ENCODE assay signal across 8 mouse cellular contexts in genomic region chr4:114947395-114947794, GRCm38 (mm10). TPM values are rescaled to one million over a fixed set of nuclear protein-coding genes. Genes with fewer than 3 reads are reported as not detected.
DNase-seq lines count a peak whose midpoint lies in the region; ATAC-seq lines count a peak whose summit lies in the region.

No protein-coding gene starts in this region.

- H3K27me3 ChIP-seq in intestine, embryonic 15.5 days (replicated peaks), result no peaks in the 10 kb centered on the region
- no peaks in the 10 kb centered on the region for H3K27me3 ChIP-seq in midbrain, embryonic 11.5 days (ENCODE audit: control insufficient read depth, insufficient read depth, low read length)

- H3K4me3 ChIP-seq in intestine, embryonic 15.5 days (replicated peaks), result no peak overlapping the region
- H3K4me3 ChIP-seq in midbrain, embryonic 11.5 days (ENCODE audit: low read depth, low read length), result no peak overlapping the region

- H3K4me1 ChIP-seq in intestine, embryonic 15.5 days (replicated peaks), result no peaks in the 10 kb centered on the region
- H3K4me1 ChIP-seq in midbrain, embryonic 11.5 days (ENCODE audit: control insufficient read depth, insufficient read depth, low read length), result no peaks in the 10 kb centered on the region; the same call in 1 of the 2 replicates

- H3K4me2 ChIP-seq in intestine, embryonic 15.5 days (replicated peaks), result no peak overlapping the region
- H3K4me2 ChIP-seq in midbrain, embryonic 11.5 days, result no peak overlapping the region

- H3K9ac ChIP-seq in intestine, embryonic 15.5 days, result no peak overlapping the region
- H3K9ac ChIP-seq in midbrain, embryonic 11.5 days (ENCODE audit: low read length), result no peak overlapping the region

- DNase-seq in ZHBTc4 (ENCODE audit: low read depth, low spot score), result peak; percentile 65
- peak; percentile 77 to 85 for DNase-seq in cerebellum, postnatal 25 days
- peak; percentile 87 to 88 for DNase-seq in frontal cortex, postnatal 25 days (ENCODE audit: low spot score in 2 of 2)
- peak; percentile 73 to 76 for DNase-seq in left cerebral cortex, postnatal 10 days (ENCODE audit: extremely low spot score in 1 of 2, low spot score in 2 of 2)
- peak; percentile 98 for DNase-seq in midbrain, embryonic 11.5 days (ENCODE audit: low spot score, missing footprints)
- peak; percentile 89 for DNase-seq in right cerebral cortex, postnatal 4 days
- DNase-seq in urinary bladder, postnatal 4 days (ENCODE audit: low spot score in 2 of 2), result peak; percentile 52 to 83

- ATAC-seq in intestine, embryonic 15.5 days, result peak; percentile 79
- peak; percentile 70 for ATAC-seq in midbrain, embryonic 11.5 days (ENCODE audit: low FRiP score)

- no peak overlapping the region for H3K27ac ChIP-seq in intestine, embryonic 15.5 days
- no peak overlapping the region for H3K27ac ChIP-seq in midbrain, embryonic 11.5 days (ENCODE audit: low read depth, low read length)

- WGBS in intestine, embryonic 15.5 days, result 20% methylated on average over 6 of the region's 6 CpGs
- WGBS in midbrain, embryonic 11.5 days, result 32% methylated on average over 6 of the region's 6 CpGs

- intact Hi-C loops in left cerebral cortex, postnatal 10 days (cut with DNase I), result loop anchor here (5.0 kb wide), 2 partner anchors 280 to 300 kb away; no protein-coding TSS in a partner anchor

- no peaks in the 10 kb centered on the region for H3K36me3 ChIP-seq in intestine, embryonic 15.5 days
- no peaks in the 10 kb centered on the region for H3K36me3 ChIP-seq in midbrain, embryonic 11.5 days (ENCODE audit: control insufficient read depth, insufficient read depth, low read length)

- no peaks in the 10 kb centered on the region for H3K9me3 ChIP-seq in intestine, embryonic 15.5 days
- H3K9me3 ChIP-seq in midbrain, embryonic 11.5 days (ENCODE audit: control insufficient read depth, low read length), result no peaks in the 10 kb centered on the region

RNA-seq across cellular contexts. Expression of gene Foxe3, which starts 21.6 kb away (rescaled TPM):
- polyA plus RNA-seq in intestine, embryonic 15.5 days (2015; fragmentation: Nextera tagmentation; extraction: Ambion mirVana), result not detected in 2 replicates
- not detected for total RNA-seq in left cerebral cortex, postnatal 10 days (2021)
- 0.44 and 1.1 TPM in 2 replicates for polyA plus RNA-seq in midbrain, embryonic 11.5 days (2014; fragmentation: Nextera tagmentation; extraction: Ambion mirVana)

RNA-seq across cellular contexts. Expression of gene Foxd2, which starts 38.7 kb away (rescaled TPM):
- polyA plus RNA-seq in intestine, embryonic 15.5 days (2015; fragmentation: Nextera tagmentation; extraction: Ambion mirVana), result 0.64 and 0.88 TPM in 2 replicates
- total RNA-seq in left cerebral cortex, postnatal 10 days (2021), result under 1 TPM; 0.30 to 0.39 TPM
- polyA plus RNA-seq in midbrain, embryonic 11.5 days (2014; fragmentation: Nextera tagmentation; extraction: Ambion mirVana), result 2.0 and 2.4 TPM in 2 replicates

RNA-seq across cellular contexts. Expression of gene Cmpk1, which starts 39.6 kb away (rescaled TPM):
- polyA plus RNA-seq in intestine, embryonic 15.5 days (2015; fragmentation: Nextera tagmentation; extraction: Ambion mirVana), result 124 and 140 TPM in 2 replicates
- total RNA-seq in left cerebral cortex, postnatal 10 days (2021), result 100 to 1,000 TPM; 132 to 133 TPM
- polyA plus RNA-seq in midbrain, embryonic 11.5 days (2014; fragmentation: Nextera tagmentation; extraction: Ambion mirVana), result 145 and 152 TPM in 2 replicates

RNA-seq across cellular contexts. Expression of gene Stil, which starts 52.6 kb away (rescaled TPM):
- 8.9 and 9.8 TPM in 2 replicates for polyA plus RNA-seq in intestine, embryonic 15.5 days (2015; fragmentation: Nextera tagmentation; extraction: Ambion mirVana)
- total RNA-seq in left cerebral cortex, postnatal 10 days (2021), result 1 to 10 TPM; 1.1 TPM
- polyA plus RNA-seq in midbrain, embryonic 11.5 days (2014; fragmentation: Nextera tagmentation; extraction: Ambion mirVana), result 19.7 and 24.8 TPM in 2 replicates
